Mouse (Mus musculus) monocyte, adult 5-6 weeks (primary cell): ENCODE measurements at regions not wholly inside any gene's neighbourhood (a gene's known extent, or its start where the extent isn't known, plus 50 kb on each side); places are given as distances from the start of the nearest gene placed in this dataset.

ENCODE experiments used
- ATAC-seq: fragments of 153-309, 156-312 bp; replicated peaks from 2 replicates; pipeline ENCODE4 v1.8.0; 2017; ENCODE audit warnings: mild to moderate bottlenecking; ENCODE audit not compliant: low TSS enrichment, insufficient number of reproducible peaks, severe bottlenecking, poor library complexity, low FRiP score

DNA sequence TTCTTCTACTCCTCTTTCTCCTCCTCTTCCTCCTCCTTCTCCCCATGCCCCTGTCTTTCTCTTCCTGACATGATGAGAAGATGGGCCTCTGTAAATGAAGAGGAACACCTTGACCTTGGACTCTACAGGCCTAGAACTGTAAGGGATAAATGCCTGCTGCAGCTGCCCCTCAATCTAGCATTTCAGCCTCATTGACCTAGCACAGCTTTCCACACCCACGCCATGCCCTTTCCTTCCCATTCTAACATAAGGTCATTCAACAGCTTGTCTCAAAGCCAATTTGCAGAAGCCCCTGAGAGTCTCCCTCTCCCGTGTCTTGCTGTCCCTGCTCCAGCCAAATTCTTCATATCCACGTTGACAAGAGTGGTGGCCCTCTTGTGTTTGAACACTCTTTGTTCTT lies 63.8 kb upstream of the Dscam start:
- ATAC-seq = no peak

DNA sequence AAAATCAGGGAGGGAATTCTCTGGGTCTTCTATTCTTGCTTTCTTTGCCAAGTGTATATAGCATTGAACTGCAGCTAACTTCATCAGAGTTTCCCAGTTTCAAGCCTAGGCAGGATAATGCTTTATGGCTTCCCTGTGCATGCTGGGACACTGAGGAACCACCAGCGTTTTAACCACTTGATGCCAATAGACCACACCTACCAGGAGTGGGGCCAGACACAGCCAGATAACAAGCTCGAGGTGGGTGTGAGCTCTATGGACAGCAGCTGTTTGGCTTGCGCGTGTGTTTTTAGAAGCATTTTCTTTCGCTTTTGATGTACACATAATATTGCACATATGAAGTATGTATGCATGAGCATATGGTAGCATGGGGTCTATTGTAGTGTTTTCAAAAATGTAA lies 69.1 kb upstream of the Dscam start:
- no peak for ATAC-seq

DNA sequence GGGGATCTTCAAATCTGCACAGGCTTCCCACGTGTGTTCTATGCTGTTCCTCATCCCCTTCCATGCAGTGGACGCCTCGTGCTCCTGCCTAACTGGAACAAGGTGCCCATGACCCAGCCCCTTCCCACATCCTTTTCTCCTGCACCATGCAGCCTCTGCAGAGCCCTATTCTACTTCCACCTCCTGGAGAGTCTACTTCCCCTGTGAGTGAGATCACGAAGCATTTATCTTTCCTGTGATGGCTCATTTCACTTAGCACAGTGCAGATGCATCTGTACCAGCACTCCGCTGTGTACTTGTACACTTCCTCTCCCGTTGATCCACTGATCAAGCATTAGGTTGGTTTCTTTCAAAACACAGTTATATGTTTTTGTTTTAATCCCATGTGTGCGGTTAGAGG lies 69.5 kb upstream of the Dscam start:
- ATAC-seq = no peak

DNA sequence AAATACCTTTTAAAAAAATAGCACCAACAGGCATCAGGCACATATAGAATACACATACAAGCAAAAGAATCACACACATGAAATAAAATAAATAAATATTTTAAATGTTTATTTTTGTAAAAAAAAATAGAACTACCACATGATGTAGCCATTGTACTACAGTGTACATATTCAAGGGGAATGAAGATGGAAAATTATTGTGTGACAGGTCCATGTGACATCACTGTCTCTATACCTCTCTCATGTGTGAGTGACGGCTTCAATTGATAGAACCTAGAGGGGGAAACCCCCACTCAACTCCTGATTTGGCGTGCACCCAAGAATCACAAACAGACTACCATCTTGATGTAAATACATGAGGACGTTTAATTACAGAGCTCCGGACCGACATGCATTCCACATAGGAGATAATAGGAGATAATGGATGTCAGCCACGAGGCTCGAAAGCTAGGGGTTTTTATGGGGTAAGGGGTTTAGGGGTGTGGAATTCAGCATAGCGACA lies 70.4 kb upstream of the Dscam start:
- ATAC-seq = no peak

DNA sequence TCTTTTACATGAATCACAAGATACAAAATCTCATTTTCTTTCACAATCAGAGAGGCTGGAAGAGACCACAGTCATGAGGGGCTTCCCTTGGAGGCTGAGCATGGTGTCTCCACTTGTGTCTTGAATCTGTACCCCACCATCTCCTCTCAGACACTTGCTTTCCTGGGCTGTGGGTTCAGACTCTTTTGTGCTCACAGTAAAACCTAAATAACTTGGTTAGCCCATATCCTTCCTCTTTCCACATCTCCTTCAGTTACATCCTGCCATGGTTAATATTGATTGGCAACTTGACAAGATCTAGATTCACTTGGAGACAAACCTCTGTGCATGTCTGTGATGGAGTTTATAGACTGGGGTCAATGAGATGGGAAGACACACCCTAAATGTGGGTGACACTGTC lies 71.1 kb upstream of the Dscam start:
- no peak for ATAC-seq

DNA sequence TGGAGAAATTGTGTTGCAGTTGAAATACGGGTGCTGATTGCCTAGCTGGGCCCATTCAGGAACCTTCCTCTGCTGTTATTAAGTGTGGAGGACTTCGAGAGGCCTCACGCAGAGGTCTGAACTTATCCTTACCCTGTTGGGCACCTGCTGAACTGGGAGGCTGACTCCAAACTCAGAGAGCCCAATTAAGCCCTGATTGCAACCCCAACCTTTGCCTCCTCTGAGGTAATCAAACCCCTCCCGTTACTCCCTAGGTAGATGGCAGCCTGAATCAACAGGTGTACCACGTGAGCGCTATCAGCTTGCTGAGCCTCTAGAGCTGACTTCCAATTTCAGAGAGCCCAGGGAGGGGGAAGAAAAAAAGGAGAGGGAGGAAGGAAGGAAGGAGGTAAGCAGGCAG lies 79.9 kb upstream of the Dscam start:
- ATAC-seq = no peak

DNA sequence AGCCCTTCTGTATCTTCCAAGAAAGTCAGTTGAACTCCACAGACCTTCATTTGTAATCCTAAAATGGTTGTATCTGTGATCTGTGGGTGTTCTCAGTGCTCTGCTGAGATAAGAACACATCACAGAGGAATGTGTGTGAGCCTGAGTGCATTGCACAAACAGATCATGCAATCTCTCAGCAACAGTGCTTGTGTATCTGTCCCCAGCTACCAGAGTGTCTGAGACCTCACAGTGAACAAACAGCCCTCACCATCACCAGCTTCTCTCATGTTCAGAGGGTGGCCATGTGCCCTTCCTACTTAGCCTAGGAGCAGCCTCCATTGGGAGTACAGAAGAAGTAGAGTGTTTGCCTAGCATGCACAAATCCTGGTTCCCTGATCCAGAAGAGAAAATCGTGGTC lies 82.0 kb upstream of the Dscam start:
- ATAC-seq = no peak

DNA sequence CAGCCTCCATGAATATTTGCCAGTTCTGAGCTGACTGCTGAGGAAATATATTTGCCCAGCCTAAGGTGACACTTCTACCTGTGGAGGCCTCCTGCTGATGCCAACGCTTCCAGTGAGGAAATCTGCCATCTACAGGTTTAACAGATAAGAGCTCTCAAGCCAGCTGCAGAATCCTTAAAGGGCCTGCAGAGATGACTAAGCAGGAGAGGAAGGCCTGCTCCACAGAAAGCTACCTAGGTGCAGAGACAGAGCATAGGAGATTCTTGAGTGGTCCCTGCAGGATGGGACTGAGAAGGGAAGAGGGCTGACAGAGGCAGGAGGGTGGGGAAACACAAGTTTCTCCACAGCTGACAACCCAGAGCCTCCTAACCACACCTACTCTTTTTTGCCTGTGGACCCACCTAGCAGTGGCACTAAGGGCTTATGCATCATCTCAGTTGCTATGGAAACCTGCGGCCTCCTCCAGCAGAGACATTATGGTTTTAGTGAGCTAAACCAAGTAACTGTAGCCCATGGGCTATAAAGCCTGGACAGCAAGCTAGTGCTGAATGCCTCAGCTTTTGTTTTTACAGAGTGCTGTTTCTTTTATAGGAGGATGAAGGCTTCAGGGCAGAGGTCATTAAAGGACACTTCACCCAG lies 82.6 kb upstream of the Dscam start:
- ATAC-seq = no peak

DNA sequence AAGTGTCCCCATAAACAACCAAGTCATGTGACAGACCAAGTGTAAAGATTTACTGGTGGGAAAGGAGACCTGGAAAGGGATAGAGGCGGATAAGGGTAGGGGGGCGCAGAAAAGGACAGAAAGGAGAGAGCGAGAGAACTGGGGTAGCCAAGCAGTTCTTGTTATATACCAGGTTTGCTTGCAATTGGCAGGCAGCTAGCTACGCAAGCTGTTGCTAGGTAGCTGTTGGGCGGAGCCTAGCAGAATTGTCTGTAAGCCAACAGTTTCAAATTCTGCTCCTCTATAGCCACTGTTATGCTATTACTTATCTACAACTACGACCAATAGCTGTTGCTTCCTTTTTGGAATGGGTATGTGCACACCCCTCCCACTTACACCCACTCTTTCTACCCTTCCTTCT lies 88.3 kb upstream of the Dscam start:
- no peak for ATAC-seq

DNA sequence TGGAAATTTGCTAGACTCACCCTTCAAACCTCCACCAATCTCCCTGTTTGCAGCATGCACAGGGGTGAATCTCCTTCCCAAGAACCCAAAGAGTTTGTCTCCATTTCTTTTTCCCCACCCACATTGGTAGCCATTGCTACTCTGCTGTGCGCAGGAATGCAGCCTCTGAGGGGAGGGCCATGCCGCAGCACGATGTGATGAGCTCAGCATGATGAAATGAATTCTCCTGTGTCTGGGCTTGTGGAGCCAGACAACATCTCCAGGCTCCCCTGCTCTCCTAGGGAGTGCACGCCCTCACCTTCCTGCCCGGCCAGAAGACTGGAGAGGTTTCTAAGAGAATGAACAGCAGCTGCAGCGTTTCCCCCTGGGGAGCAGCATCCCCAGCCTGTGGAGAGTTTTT lies 92.9 kb upstream of the Dscam start:
- ATAC-seq = no peak

DNA sequence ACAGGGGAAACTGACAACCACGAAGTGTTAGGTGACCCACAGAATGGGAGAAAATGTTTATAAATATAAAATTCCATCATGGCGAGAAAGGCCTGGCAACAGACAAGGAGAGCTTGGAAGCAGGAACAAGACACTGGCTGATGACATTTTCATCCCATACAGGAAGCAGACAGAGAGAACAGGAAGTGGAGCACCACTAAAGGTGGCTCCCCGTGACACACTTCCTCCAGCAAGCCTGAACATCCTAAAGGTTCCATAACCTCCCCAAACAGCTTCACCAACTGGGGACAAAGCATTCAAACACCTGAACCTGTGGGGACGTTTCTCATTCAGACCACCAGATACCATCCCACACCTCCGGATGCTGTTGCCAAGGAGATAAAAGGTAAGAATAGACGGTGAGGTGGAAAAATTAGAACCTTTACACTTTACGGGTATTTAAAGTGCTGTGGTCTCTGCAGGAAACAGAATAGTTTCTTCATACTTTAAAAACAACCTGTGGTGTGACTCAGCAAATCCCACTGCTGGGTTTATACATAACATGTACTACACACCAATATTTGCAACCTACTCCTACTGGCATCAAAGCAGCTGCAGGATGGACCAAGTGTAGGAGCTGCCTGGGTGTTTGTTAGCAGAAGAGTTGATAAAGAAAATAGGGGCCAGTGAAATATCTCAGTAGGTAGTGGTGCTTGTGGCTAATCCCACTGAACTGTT lies 86.0 kb upstream of the Bace2 start:
- no peak for ATAC-seq

DNA sequence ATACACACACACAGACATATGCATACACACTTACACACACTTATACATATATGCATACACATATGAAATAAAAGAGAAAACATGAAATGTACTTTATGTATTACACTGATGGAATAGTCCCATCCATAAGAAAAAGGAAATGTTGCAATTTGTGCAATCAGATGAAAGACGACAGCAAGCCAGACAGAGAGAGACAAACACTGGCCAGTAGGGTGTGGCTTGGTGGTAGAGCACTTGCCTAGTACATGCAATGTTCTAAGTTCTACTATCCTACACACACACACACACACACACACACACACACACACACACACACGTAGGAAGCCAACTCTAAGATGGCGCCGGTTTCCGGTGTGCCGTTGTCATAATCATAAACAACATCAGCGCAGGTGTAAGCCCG lies 85.3 kb upstream of the Bace2 start:
- ATAC-seq = no peak

DNA sequence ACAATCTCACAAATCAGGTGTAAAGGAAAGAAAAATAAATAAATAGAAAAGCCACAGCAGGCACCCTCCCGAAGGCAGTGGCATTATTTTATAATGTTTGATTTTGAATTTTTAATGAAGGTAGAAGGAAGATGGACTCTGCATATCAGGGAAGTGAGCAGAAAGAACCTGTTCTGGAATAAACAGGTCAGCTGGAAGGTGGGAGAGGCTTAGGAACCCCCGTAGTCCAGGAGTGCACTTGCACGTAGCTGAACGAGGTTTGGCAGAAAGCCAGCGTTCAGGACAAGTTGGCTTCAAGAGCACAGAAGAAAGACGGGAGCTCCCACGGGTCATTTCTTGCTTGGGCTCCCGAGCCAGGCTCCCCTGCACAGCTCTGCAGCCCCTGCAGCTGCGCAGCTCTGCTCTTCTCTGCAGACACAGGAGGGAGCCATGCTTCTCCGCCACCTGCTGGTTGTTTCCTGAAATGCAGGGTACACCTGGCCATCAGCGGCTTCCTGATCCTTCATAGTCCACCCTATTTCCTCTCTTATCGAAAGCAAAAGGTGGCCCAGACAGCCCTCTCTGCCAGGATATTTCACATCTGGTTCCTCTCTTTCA lies 84.4 kb upstream of the Bace2 start:
- peak; percentile 90 for ATAC-seq

DNA sequence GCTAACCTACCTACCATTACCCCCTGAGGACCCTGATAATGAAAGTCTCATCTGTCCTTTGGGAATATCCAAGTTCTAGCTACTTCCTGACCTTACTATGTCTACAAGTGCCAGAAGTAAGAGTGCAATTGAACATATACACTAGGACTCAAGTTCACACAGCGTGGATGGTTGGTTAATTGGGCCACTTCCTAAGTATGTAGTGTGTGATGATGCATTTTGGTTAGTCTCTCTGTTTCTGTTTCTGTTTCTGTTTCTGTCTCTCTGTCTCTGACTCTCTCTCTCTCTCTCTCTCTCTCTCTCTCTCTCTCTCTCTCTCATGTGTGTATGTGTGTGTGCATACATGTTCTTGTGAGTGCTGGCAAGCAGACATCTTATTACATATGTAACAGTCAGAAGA lies 77.6 kb upstream of the Bace2 start:
- no peak; the same call in 1 of the 2 replicates for ATAC-seq

DNA sequence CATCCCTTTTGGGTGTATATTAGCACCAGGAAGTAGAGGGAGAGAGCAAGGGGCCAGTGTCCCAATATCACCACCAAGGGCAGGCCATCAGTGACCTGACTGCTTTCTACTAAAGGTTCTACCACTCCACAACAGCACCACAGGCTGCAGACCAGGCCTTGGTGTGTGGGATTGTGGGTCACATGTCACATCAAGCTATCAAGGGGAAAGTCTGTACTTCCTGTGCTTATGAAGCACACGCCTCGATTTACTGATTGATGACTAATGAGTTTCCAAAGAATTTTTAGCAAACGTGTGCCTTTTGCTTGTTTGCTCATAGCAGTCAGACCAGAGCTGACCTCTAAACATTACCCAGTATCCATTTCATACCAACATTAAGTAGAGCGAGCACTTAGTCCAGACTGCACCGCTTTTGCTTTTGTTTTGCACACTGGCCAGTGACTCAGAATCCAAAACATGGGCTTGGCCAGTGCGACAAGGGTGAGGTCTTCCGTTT lies 74.9 kb upstream of the Bace2 start:
- ATAC-seq = no peak

DNA sequence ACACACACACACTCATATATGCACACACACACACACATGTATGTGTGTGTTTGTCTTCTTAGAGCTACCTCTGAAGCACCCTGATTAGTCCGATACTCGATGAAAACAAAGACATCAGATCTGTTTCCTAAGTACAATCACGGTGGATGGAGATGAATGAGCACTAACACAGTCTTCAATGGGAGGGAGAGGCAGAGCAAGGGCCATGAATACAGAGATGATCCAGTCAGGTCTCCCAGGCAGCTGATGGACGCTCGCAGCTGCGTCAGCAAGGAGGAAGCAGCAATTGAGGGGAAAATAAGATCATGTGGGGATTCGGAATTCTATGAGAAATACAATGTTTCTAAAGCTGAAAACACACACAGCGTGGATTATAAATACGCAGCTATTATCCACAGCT lies 73.6 kb upstream of the Bace2 start:
- ATAC-seq = no peak

DNA sequence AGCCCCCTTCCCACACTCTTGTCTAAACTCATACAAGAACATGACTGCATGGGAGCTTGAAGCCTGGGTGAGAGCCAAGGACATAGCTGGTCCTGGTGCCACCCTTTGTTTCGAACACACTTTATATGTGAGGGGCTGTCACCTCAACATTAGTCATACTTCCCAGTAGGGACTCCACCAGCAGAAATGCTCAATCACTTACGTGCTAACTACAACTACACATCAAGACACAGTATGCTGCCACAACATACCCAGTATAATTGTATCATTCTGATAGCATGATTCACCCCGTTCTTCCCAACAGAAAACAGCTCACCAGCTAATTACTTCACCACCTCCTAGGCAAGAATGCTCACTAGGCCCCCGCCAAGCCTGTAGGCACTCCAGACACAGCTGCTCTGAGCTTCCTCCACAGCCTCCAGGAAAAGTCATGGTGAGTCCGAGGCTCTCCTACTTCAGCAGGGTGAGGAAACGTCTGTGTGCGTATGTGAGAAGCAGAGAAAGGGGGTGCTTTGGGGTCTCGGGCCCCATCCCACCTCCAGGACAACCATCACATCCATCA lies 70.6 kb upstream of the Bace2 start:
- no peak for ATAC-seq

DNA sequence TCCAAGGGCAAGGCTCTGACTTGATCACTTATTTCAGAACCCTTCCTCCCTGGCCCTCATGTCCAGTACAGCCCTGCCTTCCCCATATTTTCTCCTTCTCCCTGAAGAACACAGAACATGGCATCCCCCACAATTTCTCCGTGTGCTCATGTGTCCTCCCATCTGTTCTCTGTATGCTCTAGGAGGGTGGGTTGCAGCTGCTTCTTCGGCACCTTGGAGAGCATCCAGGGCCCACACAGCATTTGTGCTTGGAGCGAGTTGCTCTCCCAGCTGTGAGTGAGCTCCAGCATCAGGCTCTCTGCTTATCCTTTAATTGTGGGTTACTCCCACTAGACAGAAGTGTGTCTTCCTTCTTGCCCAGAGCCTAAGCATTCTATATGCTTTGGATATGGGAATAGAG lies 69.8 kb upstream of the Bace2 start:
- ATAC-seq = no peak

DNA sequence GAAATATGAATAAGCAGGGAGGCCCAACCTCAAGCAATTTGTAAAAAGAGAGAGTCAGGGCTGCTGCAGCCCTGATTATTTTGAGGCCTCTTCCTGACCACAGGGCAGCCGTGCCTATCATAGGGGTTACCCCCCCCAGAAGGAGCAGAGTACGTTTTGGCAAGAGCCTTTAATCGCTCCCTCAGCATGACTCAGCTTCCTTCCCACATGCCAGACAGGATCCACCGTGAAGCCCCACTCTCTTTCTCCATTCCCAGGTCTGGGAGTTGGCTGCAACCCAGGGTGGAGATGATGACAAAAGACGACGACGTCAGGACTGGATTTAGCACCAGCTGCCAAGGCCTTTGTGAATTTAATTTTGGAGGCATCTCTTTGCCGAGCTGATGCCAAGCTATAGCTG lies 67.9 kb upstream of the Bace2 start:
- ATAC-seq = no peak
